Mouse (Mus musculus) heart, postnatal 10 days (tissue): ENCODE results near the gene Gm28051. TPM values are rescaled to one million over a fixed set of nuclear protein-coding genes. Genes with fewer than 3 reads are reported as not detected.

Experiments
- microRNA-seq, 2 experiments: library from miRNA; unstranded; fragments of <30 nt; microRNA quantifications; one replicate each; pipeline ENCODE4 v1.2.0; 2022
- total RNA-seq, 2 experiments: library from RNA; stranded (reverse); gene quantifications; 2 replicates each; pipeline ENCODE4 v1.2.3; 2021

Gm28051 gene
- total RNA-seq, 2 experiments from 2014 or later, result not detected

Small RNA genes within 50 kb of the gene (microRNA-seq; reads per million reads assigned to microRNA genes)
- gene Mir1936, result 0 to 0.24 reads per million in 2 experiments

Other genes starting within 250 kb of the Gm28051 start
- gene Chga, start 202.8 kb downstream of the Gm28051 start, total RNA-seq, result not detected
- 10 to 100 TPM in 1 of 2 experiments, 1 to 10 TPM in 1; 9.6 to 11.2 TPM for gene Itpk1, start 52.8 kb downstream of the Gm28051 start, total RNA-seq
- 10 to 100 TPM in 1 of 2 experiments, 1 to 10 TPM in 1; 9.1 to 10.5 TPM for gene Moap1, start 14.1 kb downstream of the Gm28051 start, total RNA-seq
- 1 to 10 TPM; 4.8 to 5.5 TPM for gene Tmem251, start 14.0 kb downstream of the Gm28051 start, total RNA-seq
- 10 to 100 TPM; 10.6 to 11.7 TPM for gene Gon7, start within 50 bp of the Gm28051 start, total RNA-seq
- 10 to 100 TPM; 33.1 to 34.3 TPM for gene Ubr7, start 202 bp upstream of the Gm28051 start, total RNA-seq
- 1 to 10 TPM; 5.0 to 5.4 TPM for gene Gm20604, start 907 bp upstream of the Gm28051 start, total RNA-seq
- gene Btbd7, start 120.7 kb upstream of the Gm28051 start, total RNA-seq, result 10 to 100 TPM; 35.6 to 38.1 TPM
- gene Cox8c, start 141.6 kb upstream of the Gm28051 start, total RNA-seq, result not detected
- gene Unc79, start 191.1 kb upstream of the Gm28051 start, total RNA-seq, result under 1 TPM; 0.02 to 0.14 TPM